8 mouse cellular contexts compared by ENCODE assay signal in genomic region chr1:93272409-93272821, GRCm38 (mm10). TPM values are rescaled to one million over a fixed set of nuclear protein-coding genes. Genes with fewer than 3 reads are reported as not detected.
DNase-seq lines count a peak whose midpoint lies in the region; ATAC-seq lines count a peak whose summit lies in the region.
"Had no signal": no experiment of that assay in that cellular context is flagged by ENCODE, and none has a peak within 500 bp of the region (broad histone marks: within the 10 kb centered on the region; RNA-seq: fewer than 3 reads in every experiment).

No protein-coding gene starts in this region.

- H3K27me3 ChIP-seq in intestine, embryonic 15.5 days (replicated peaks), result no peaks in the 10 kb centered on the region
- no peaks in the 10 kb centered on the region for H3K27me3 ChIP-seq in midbrain, embryonic 14.5 days (ENCODE audit: control insufficient read depth, insufficient read depth, low read length)

- no peaks in the 10 kb centered on the region for H3K36me3 ChIP-seq in intestine, embryonic 15.5 days
- no peaks in the 10 kb centered on the region for H3K36me3 ChIP-seq in midbrain, embryonic 14.5 days (ENCODE audit: control insufficient read depth, insufficient read depth, low read length)

- no peak overlapping the region for H3K4me2 ChIP-seq in intestine, embryonic 15.5 days (replicated peaks)
- peak overlapping the region; percentile 41 for H3K4me2 ChIP-seq in midbrain, embryonic 14.5 days (ENCODE audit: low read length)
- H3K4me2 ChIP-seq: heart, embryonic 13.5 days had no signal

- ATAC-seq in intestine, embryonic 15.5 days, result peak; percentile 66; the same call in 1 of the 2 replicates
- ATAC-seq in midbrain, embryonic 14.5 days (ENCODE audit: low FRiP score, low TSS enrichment), result no peak

- H3K4me3 ChIP-seq in intestine, embryonic 15.5 days (replicated peaks), result no peak overlapping the region
- 0 out of 2 replicates have a peak overlapping the region, but pooled peaks have one; percentile 2 for H3K4me3 ChIP-seq in midbrain, embryonic 14.5 days (replicated peaks; ENCODE audit: low read depth, low read length)
- H3K4me3 ChIP-seq: heart, embryonic 13.5 days had no signal

- no peaks in the 10 kb centered on the region for H3K9me3 ChIP-seq in intestine, embryonic 15.5 days
- no peaks in the 10 kb centered on the region for H3K9me3 ChIP-seq in midbrain, embryonic 14.5 days (ENCODE audit: control insufficient read depth, low read length)
- H3K9me3 ChIP-seq: heart, embryonic 13.5 days had no signal

- no peaks in the 10 kb centered on the region for H3K4me1 ChIP-seq in intestine, embryonic 15.5 days (replicated peaks)
- H3K4me1 ChIP-seq in midbrain, embryonic 14.5 days (ENCODE audit: control insufficient read depth, insufficient read depth, low read length), result no peaks in the 10 kb centered on the region
- H3K4me1 ChIP-seq: heart, embryonic 13.5 days had no signal

- 2% methylated on average over 16 of the region's 16 CpGs for WGBS in intestine, embryonic 15.5 days
- WGBS in midbrain, embryonic 14.5 days, result 5% methylated on average over 16 of the region's 16 CpGs

- H3K27ac ChIP-seq in intestine, embryonic 15.5 days, result no peak overlapping the region
- H3K27ac ChIP-seq in midbrain, embryonic 14.5 days (replicated peaks; ENCODE audit: low read depth, low read length), result no peak overlapping the region
- H3K27ac ChIP-seq: heart, embryonic 13.5 days had no signal

- DNase-seq in 3134 (ENCODE audit: extremely low read depth, insufficient read length, low spot score) (peak; percentile 38), 3T3-L1 (ENCODE audit: low read depth, low spot score) (peak; percentile 33)
- DNase-seq in embryo, embryonic 10 days (ENCODE audit: low spot score), result peak; percentile 71
- peak; percentile 49 for DNase-seq in midbrain, embryonic 14.5 days
- no peak for DNase-seq in T-cell, adult 2 months (ENCODE audit: low spot score)
- no peak for DNase-seq in frontal cortex, postnatal 10 days (ENCODE audit: low spot score in 2 of 2)

- no peak overlapping the region for H3K9ac ChIP-seq in intestine, embryonic 15.5 days
- no peak overlapping the region; the same call in 1 of the 2 replicates for H3K9ac ChIP-seq in midbrain, embryonic 14.5 days (replicated peaks; ENCODE audit: low read length)
- H3K9ac ChIP-seq: heart, embryonic 13.5 days had no signal

RNA-seq across cellular contexts. Expression of gene Mterf4, which starts 33.3 kb away (rescaled TPM):
- 25.7 and 27.0 TPM in 2 replicates for polyA plus RNA-seq in intestine, embryonic 15.5 days (2015; fragmentation: Nextera tagmentation; extraction: Ambion mirVana)
- polyA plus RNA-seq in midbrain, embryonic 14.5 days (2014; fragmentation: Nextera tagmentation; extraction: Ambion mirVana), result 27.7 and 30.0 TPM in 2 replicates

RNA-seq across cellular contexts. Expression of gene Sned1, which starts 36.8 kb away (rescaled TPM):
- 2.8 and 4.4 TPM in 2 replicates for polyA plus RNA-seq in intestine, embryonic 15.5 days (2015; fragmentation: Nextera tagmentation; extraction: Ambion mirVana)
- 3.0 and 7.2 TPM in 2 replicates for polyA plus RNA-seq in midbrain, embryonic 14.5 days (2014; fragmentation: Nextera tagmentation; extraction: Ambion mirVana)

Comparison
In these comparisons a context has a peak if more than half of its experiments do, and no peak if none do; other contexts are left out.
1. DNase-seq: peak in 3134 (single experiment), 3T3-L1 (single experiment), embryo, embryonic 10 days (single experiment) and midbrain, embryonic 14.5 days (single experiment); none in T-cell, adult 2 months (single experiment) and frontal cortex, postnatal 10 days (0 of 2).